Mouse (Mus musculus): ENCODE data around the gene Abhd16a. TPM values are rescaled to one million over a fixed set of nuclear protein-coding genes. Genes with fewer than 3 reads are reported as not detected.

Gene Abhd16a
- total RNA-seq, 2 experiments from 2014 or later, result 77.2 to 91.4 TPM

DNA sequence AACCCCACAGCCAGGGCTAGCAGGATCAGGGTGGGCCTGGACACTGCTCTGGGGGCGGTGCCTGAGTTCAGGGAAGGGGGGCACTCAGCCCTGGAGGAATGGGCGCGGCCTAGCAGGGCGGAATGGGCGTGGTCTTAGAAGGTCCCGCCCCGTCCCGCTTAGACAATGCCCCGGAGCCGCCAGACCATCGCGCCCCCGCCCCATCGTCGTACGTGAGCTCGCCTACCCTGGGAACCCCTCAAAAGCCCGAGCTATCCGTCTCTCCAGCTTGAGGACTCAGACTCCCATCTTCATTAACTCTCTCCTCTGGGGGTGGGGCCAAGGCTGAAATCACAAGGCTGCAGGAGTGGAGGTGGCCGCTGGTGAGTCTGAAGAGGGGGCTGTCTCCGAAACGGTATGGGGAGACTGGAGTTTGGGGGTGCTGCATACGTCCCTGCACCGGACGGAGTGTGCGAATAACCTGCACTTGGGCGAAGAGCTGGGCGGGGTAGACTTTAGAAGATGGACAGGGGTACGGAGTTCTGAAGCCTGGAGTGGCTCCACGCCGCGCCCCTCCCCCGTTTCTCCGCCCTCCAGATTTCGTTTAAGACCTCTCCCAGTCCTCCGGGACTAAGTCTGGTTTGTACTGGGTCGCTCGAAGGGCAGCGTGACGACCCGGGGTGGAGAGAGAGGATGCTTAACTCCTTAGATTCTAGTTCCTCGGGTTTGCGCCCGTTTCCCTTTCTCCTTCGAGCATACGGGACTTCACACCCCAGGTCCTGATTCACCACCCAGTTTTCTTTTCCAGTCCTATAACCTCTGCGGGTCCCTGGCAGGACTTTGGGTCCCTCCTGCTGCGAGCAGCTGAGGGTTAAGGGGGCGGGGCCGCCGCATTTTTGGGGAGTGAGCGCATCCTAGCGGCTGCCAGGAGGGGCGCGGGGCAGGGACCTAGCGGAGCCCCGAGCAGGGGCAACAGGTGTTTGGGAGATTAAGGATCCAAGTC is 29.9 kb upstream of the Abhd16a start, which contains the start of gene Ddah2:
TSS of gene Ddah2 (plus strand) at position 125 of the 982 bp plus-strand sequence.
- peak; percentile 92 for DNase-seq

- no peak for DNase-seq
These were observed 29.0 kb upstream of the Abhd16a start for GRCm38 (mm10) chr17:35060071-35060470.

- no peak for DNase-seq
These were observed 28.2 kb upstream of the Abhd16a start for GRCm38 (mm10) chr17:35060737-35061297.

GRCm38 (mm10) chr17:35061299-35061698 is 27.8 kb upstream of the Abhd16a start:
- DNase-seq, result no peak

DNA sequence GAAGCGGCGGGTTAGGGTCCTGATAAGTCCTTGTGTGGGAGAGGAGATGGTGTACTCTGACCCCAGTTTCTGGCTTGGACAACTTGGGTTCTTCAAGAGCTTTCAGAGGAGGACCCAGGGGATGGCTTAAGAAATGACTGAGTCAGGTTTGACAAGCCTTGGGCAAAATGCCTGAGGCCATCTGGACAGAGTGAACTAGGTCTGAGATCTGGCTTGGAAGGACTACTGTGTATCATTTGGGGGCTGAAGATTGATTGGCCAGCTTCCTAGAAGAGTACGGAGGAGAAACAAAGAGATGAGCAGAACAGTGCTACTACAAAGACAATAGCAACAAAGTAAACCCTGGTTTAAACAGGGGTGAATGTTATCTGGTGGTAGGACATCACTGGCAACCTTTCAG is 25.6 kb upstream of the Abhd16a start:
- DNase-seq, result no peak

DNA sequence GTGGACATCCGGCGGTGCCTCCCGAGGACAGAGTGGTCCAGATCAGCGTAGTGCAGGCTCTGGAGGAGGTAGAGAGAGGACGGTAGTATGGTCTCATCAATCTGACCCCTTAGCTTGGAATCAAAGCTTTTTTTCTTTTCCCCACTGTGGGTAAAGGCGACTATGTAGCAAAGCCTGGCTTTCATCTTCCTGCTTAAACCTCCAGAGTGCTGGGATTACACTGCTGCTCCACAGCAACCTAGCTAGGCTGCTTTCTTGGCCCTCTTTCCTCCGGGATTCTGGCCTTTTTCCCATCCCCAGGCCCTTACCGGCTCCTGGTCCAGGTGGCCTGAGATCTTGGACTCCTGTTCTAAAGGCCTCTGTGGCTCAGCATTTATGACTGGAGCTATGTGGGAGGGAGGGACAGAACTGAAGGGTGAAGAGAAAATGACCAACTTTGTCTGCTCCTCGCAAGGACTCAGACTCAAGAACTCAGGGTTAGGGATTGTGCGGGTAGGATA is 24.6 kb upstream of the Abhd16a start:
- no peak for DNase-seq

DNA sequence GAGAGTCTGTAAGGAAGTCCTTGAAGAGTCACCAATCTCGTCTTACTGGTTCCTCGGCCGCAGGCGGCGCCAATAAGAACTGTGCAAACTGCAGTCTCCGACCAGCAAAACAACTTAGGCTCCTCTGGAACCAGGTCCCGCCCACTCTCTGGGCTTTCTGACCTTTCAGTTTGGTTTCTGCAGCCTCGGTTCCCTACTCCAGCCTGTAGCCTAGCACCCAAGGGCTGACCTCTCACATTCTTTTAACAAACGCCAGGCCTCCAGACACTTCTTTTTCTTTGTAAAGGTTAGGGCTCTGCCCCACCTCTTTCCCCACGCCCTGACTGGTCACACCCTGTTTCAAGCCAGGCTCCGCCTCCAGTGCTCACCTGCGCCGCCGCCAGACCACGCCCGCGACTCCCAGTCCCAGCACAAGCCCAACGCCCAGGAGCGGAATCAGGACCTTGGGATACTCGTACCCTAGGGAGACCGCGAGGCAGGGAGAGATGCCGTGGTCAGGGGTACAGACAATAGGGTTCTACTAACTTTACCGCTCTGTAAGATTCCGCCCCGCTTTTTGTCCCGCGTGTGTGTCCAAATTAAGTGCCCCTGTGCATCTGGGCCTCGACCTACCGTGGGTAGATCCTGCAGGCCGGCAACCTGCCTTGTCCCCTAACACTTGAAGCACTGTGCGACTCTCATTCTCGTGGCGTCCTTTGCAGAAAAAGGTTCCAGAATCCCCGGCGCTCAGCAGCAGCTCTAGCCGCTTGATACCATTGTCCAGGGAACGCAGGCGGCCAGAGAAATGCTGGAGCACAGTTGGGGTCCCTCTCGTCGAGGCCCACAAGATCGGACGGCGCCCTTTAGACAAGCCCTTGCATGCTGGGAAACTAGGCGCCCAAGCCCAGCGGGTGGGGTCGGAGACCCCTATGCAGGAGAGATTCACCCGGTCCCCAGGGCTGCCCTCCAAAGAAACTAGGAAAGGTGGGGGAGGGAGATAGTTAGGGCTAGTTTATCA is 23.8 kb upstream of the Abhd16a start, which contains the start of gene Ly6g6c:
TSS of gene Ly6g6c (plus strand) at position 438 of the 997 bp plus-strand sequence.
- DNase-seq, result peak; percentile 52

GRCm38 (mm10) chr17:35066084-35066483 is 23.0 kb upstream of the Abhd16a start, which contains the start of gene Mpig6b:
Gene Mpig6b (minus strand): TSS chr17:35066184.
- DNase-seq, result no peak

- DNase-seq, result no peak
These were observed 20.7 kb upstream of the Abhd16a start for GRCm38 (mm10) chr17:35068213-35068914.

GRCm38 (mm10) chr17:35070556-35071229 is 18.4 kb upstream of the Abhd16a start:
- DNase-seq, result no peak

- no peak for DNase-seq
These were observed 17.6 kb upstream of the Abhd16a start for GRCm38 (mm10) chr17:35071454-35071853.

GRCm38 (mm10) chr17:35074097-35074496 is 15.0 kb upstream of the Abhd16a start:
- DNase-seq, result no peak

- no peak for DNase-seq
These were observed 12.4 kb upstream of the Abhd16a start, which contains the start of gene Ly6g6e for GRCm38 (mm10) chr17:35076507-35077176. Gene Ly6g6e (plus strand): TSS chr17:35076902.

DNA sequence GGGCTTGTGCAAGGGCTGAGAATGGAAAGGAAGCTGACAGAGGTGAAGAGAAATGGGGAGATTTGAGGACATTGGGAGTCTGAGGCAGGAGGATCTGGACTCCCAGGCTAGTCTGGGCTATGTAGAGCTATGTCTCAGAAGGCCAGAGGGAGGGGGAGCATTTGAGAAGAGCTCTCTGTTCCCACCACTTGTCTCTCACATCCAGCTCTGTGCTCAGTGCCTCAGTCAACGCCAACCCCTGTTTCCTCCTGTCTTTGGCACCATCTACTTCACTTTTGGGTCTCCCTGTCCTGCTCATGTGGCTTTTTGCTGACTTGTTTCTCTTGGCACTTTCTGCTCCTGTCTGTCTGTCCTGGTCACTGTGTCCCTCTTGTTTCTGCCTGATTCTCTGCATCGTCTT is 11.8 kb upstream of the Abhd16a start:
- DNase-seq, result no peak

GRCm38 (mm10) chr17:35077786-35078233 is 11.3 kb upstream of the Abhd16a start, which contains the start of gene Ly6g6d:
Gene Ly6g6d (minus strand): TSS chr17:35078065.
- DNase-seq, result peak; percentile 53

DNA sequence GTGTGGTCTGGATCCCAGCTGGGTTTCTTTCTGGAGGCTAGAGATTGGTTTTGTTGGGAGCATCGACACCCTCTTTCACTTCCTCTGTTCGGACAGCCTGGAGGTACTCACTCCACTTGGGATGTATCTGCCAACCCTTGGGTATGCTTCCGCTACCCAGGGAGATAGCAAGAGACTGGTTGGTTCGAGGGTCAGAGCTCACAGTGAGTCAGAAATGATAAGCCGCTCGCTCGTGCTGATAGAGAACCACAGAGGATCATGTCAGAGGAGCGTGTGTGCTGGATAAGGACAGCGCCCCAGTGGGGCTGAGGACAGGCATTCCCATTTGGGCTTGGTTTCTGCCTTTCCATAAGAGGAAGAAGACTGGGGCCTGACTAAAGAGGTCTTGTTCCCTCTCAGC is 9.3 kb upstream of the Abhd16a start:
- DNase-seq, result no peak

DNA sequence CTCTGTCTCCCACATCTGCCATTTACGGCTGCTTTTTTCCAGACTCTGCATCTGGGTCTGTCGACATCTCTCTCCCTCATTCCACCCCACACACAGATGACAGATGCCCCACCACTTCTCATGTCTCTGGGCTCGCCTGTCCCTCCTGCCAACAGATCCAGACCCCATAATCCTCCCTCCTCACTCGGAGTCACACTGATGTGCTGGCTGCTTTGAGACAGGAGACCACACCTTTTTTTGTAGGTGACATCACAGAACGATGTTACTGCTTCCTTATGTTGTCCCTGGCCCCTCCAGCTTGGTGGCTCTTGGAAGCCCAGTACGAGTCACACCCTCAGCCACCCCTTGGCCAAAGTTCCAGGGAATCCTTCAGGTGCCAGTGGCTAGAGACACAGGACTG is 8.8 kb upstream of the Abhd16a start:
- no peak for DNase-seq

GRCm38 (mm10) chr17:35080710-35081109 is 8.4 kb upstream of the Abhd16a start:
- no peak for DNase-seq

- DNase-seq, result no peak
These were observed 6.1 kb upstream of the Abhd16a start for GRCm38 (mm10) chr17:35082841-35083576.
